Mouse (Mus musculus): ENCODE measurements around the gene Ebf3. TPM values are rescaled to one million over a fixed set of nuclear protein-coding genes. Genes with fewer than 3 reads are reported as not detected.

The Ebf3 gene
- polyA plus RNA-seq, 1 experiment from 2014 or later: 0.30 TPM

- no peak for TF ChIP-seq CTCF (IDR thresholded peaks at IDR 0.05; ENCODE audit: low read depth)
- Histone ChIP-seq H3K9me3 (replicated peaks; ENCODE audit: low read length) (no peaks in the 10 kb centered on the region), H3K4me1 (replicated peaks; ENCODE audit: insufficient read depth, low read length) (no peaks in the 10 kb centered on the region), H3K4me2 (ENCODE audit: low read length) (no peak overlapping the region), H3K9ac (ENCODE audit: low read depth, low read length) (no peak overlapping the region), H3K4me3 (replicated peaks; ENCODE audit: low read depth, low read length) (no peak overlapping the region), H3K27ac (no peak overlapping the region), H3K36me3 (ENCODE audit: insufficient read depth, low read length) (no peaks in the 10 kb centered on the region), H3K27me3 (ENCODE audit: insufficient read depth, low read length) (0 out of 2 replicates have a peak, but pooled peaks cover 5% of the 10 kb centered on the region)
- 63% methylated on average over 5 of the region's 5 CpGs for WGBS
- DNase-seq (ENCODE audit: low spot score) (no peak), ATAC-seq (replicated peaks; ENCODE audit: low FRiP score, low read depth) (no peak)
Observed at GRCm38 (mm10) chr7:137239542-137240133, 74.6 kb downstream of the Ebf3 start.

GRCm38 (mm10) chr7:137237419-137237818 lies 76.8 kb downstream of the Ebf3 start:
- H3K36me3 ChIP-seq (ENCODE audit: insufficient read depth, low read length): no peaks in the 10 kb centered on the region
- H3K4me3 ChIP-seq (replicated peaks; ENCODE audit: low read depth, low read length): no peak overlapping the region
- no peak overlapping the region for H3K27ac ChIP-seq
- WGBS: 59% methylated on average over 12 of the region's 12 CpGs
- H3K4me1 ChIP-seq (replicated peaks; ENCODE audit: insufficient read depth, low read length): no peaks in the 10 kb centered on the region
- ATAC-seq (replicated peaks; ENCODE audit: low FRiP score, low read depth) (no peak), DNase-seq (ENCODE audit: low spot score) (no peak)
- H3K9me3 ChIP-seq (replicated peaks; ENCODE audit: low read length): no peaks in the 10 kb centered on the region
- H3K4me2 ChIP-seq (ENCODE audit: low read length): no peak overlapping the region
- no peak overlapping the region for H3K9ac ChIP-seq (ENCODE audit: low read depth, low read length)
- H3K27me3 ChIP-seq (ENCODE audit: insufficient read depth, low read length): 0 out of 2 replicates have a peak, but pooled peaks cover 5% of the 10 kb centered on the region
- TF ChIP-seq CTCF (IDR thresholded peaks at IDR 0.05; ENCODE audit: low read depth): no peak

- Histone ChIP-seq H3K9me3 (replicated peaks; ENCODE audit: low read length) (no peaks in the 10 kb centered on the region), H3K27ac (no peak overlapping the region), H3K9ac (ENCODE audit: low read depth, low read length) (no peak overlapping the region), H3K27me3 (ENCODE audit: insufficient read depth, low read length) (no peaks in the 10 kb centered on the region), H3K4me1 (replicated peaks; ENCODE audit: insufficient read depth, low read length) (no peaks in the 10 kb centered on the region), H3K36me3 (ENCODE audit: insufficient read depth, low read length) (no peaks in the 10 kb centered on the region), H3K4me2 (ENCODE audit: low read length) (no peak overlapping the region), H3K4me3 (replicated peaks; ENCODE audit: low read depth, low read length) (no peak overlapping the region)
- 90% methylated on average over 3 of the region's 3 CpGs for WGBS
- ATAC-seq (replicated peaks; ENCODE audit: low FRiP score, low read depth): no peak
- no peak for DNase-seq (ENCODE audit: low spot score)
- no peak for TF ChIP-seq CTCF (IDR thresholded peaks at IDR 0.05; ENCODE audit: low read depth)
Observed at GRCm38 (mm10) chr7:137223823-137224222, 90.4 kb downstream of the Ebf3 start.

- Histone ChIP-seq H3K9ac (ENCODE audit: low read depth, low read length) (no peak overlapping the region), H3K9me3 (replicated peaks; ENCODE audit: low read length) (no peaks in the 10 kb centered on the region), H3K27ac (no peak overlapping the region), H3K36me3 (ENCODE audit: insufficient read depth, low read length) (no peaks in the 10 kb centered on the region), H3K4me2 (ENCODE audit: low read length) (no peak overlapping the region), H3K4me1 (replicated peaks; ENCODE audit: insufficient read depth, low read length) (no peaks in the 10 kb centered on the region), H3K27me3 (ENCODE audit: insufficient read depth, low read length) (no peaks in the 10 kb centered on the region), H3K4me3 (replicated peaks; ENCODE audit: low read depth, low read length) (no peak overlapping the region)
- no peak for DNase-seq (ENCODE audit: low spot score)
- WGBS: 92% methylated on average over 6 of the region's 6 CpGs
- TF ChIP-seq CTCF (IDR thresholded peaks at IDR 0.05; ENCODE audit: low read depth): no peak
- ATAC-seq (replicated peaks; ENCODE audit: low FRiP score, low read depth): no peak
Observed at GRCm38 (mm10) chr7:137222831-137223505, 91.3 kb downstream of the Ebf3 start.

GRCm38 (mm10) chr7:137221599-137221998 lies 92.6 kb downstream of the Ebf3 start:
- Histone ChIP-seq H3K4me3 (replicated peaks; ENCODE audit: low read depth, low read length) (no peak overlapping the region), H3K36me3 (ENCODE audit: insufficient read depth, low read length) (no peaks in the 10 kb centered on the region), H3K27ac (no peak overlapping the region), H3K27me3 (ENCODE audit: insufficient read depth, low read length) (no peaks in the 10 kb centered on the region), H3K4me1 (replicated peaks; ENCODE audit: insufficient read depth, low read length) (no peaks in the 10 kb centered on the region), H3K9me3 (replicated peaks; ENCODE audit: low read length) (no peaks in the 10 kb centered on the region), H3K4me2 (ENCODE audit: low read length) (no peak overlapping the region), H3K9ac (ENCODE audit: low read depth, low read length) (no peak overlapping the region)
- peak; percentile 29; the same call in 1 of the 2 replicates for ATAC-seq (replicated peaks; ENCODE audit: low FRiP score, low read depth)
- 33% methylated on average over 6 of the region's 6 CpGs for WGBS
- TF ChIP-seq CTCF (IDR thresholded peaks at IDR 0.05; ENCODE audit: low read depth): no peak
- peak; percentile 22 for DNase-seq (ENCODE audit: low spot score)

GRCm38 (mm10) chr7:137220436-137220835 lies 93.8 kb downstream of the Ebf3 start:
- Histone ChIP-seq H3K36me3 (ENCODE audit: insufficient read depth, low read length) (no peaks in the 10 kb centered on the region), H3K4me2 (ENCODE audit: low read length) (no peak overlapping the region), H3K4me3 (replicated peaks; ENCODE audit: low read depth, low read length) (no peak overlapping the region), H3K9me3 (replicated peaks; ENCODE audit: low read length) (no peaks in the 10 kb centered on the region), H3K27me3 (ENCODE audit: insufficient read depth, low read length) (no peaks in the 10 kb centered on the region), H3K27ac (no peak overlapping the region), H3K4me1 (replicated peaks; ENCODE audit: insufficient read depth, low read length) (no peaks in the 10 kb centered on the region), H3K9ac (ENCODE audit: low read depth, low read length) (no peak overlapping the region)
- DNase-seq (ENCODE audit: low spot score) (no peak), ATAC-seq (replicated peaks; ENCODE audit: low FRiP score, low read depth) (no peak)
- WGBS: 91% methylated on average over 4 of the region's 4 CpGs
- no peak for TF ChIP-seq CTCF (IDR thresholded peaks at IDR 0.05; ENCODE audit: low read depth)

Measured in kidney, postnatal 0 days (tissue).